Mouse (Mus musculus) MEL (cell line): ENCODE results near the gene Spata25. TPM values are rescaled to one million over a fixed set of nuclear protein-coding genes. Genes with fewer than 3 reads are reported as not detected.

Experiments
- DNase-seq: peaks from one replicate; pipeline ENCODE4 v3.0.0; 2011; ENCODE audit warnings: low read depth, low spot score
- H3K27ac ChIP-seq: 2 replicates; pipeline ENCODE4 v1.5.1; 2012; ENCODE audit warnings: low read depth, mild to moderate bottlenecking, control low read depth, low read length, moderate library complexity; ENCODE audit not compliant: control insufficient read depth
- H3K27me3 ChIP-seq, 2 experiments: fragments of 150-350 bp in 1 of 2; sonication (generic) in 1 of 2; 2 replicates each; pipeline ENCODE4 v1.6.1; 2012; ENCODE audit warnings: low read length in 2 of 2, mild to moderate bottlenecking in 2 of 2, improper control_type of control experiment in 1 of 2, moderate library complexity in 1 of 2; ENCODE audit not compliant: insufficient read depth in 2 of 2, control insufficient read depth in 1 of 2
- H3K36me3 ChIP-seq, 2 experiments: 2 replicates each; pipeline ENCODE4 v1.6.1; 2012 to 2014; ENCODE audit warnings: low read length in 2 of 2, improper control_type of control experiment in 1 of 2, inconsistent platforms in 1 of 2, mild to moderate bottlenecking in 1 of 2; ENCODE audit not compliant: insufficient read depth in 2 of 2, control insufficient read depth in 1 of 2
- H3K4me1 ChIP-seq, 2 experiments: fragments of 150-350 bp in 1 of 2; sonication (generic) in 1 of 2; 2 replicates each; pipeline ENCODE4 v1.6.1; 2012; ENCODE audit warnings: low read length in 2 of 2, improper control_type of control experiment in 1 of 2, mild to moderate bottlenecking in 1 of 2; ENCODE audit not compliant: insufficient read depth in 2 of 2, control insufficient read depth in 1 of 2
- H3K4me3 ChIP-seq, 2 experiments: fragments of 150-350 bp in 1 of 2; sonication (generic) in 1 of 2; 2 replicates each; pipeline ENCODE4 v1.5.1; 2012; ENCODE audit warnings: low read depth in 2 of 2, low read length in 2 of 2, mild to moderate bottlenecking in 2 of 2, moderate library complexity in 2 of 2, control low read depth in 1 of 2, improper control_type of control experiment in 1 of 2; ENCODE audit not compliant: control insufficient read depth in 1 of 2, insufficient read depth in 1 of 2
- H3K79me2 ChIP-seq: 2 replicates; pipeline ENCODE4 v1.6.1; 2012; ENCODE audit warnings: mild to moderate bottlenecking, low read length, moderate library complexity; ENCODE audit not compliant: control insufficient read depth, poor library complexity, insufficient read depth
- H3K9ac ChIP-seq: 2 replicates; pipeline ENCODE4 v1.6.1; 2012; ENCODE audit warnings: low read depth, mild to moderate bottlenecking, control low read depth, low read length, moderate library complexity; ENCODE audit not compliant: control insufficient read depth, poor library complexity, severe bottlenecking
- H3K9me3 ChIP-seq: fragments of 150-350 bp; sonication (generic); replicated peaks from 2 replicates; pipeline ENCODE4 v1.6.1; 2012; ENCODE audit warnings: mild to moderate bottlenecking, low read length, improper control_type of control experiment, moderate library complexity; ENCODE audit not compliant: insufficient read depth
- BHLHE40 ChIP-seq: IDR thresholded peaks from 2 replicates; pipeline ENCODE4 v1.6.1; 2012; ENCODE audit warnings: low read depth, mild to moderate bottlenecking, inconsistent platforms, low read length, improper control_type of control experiment, borderline replicate concordance
- CHD1 ChIP-seq: IDR thresholded peaks from 2 replicates; pipeline ENCODE4 v1.6.1; 2012; ENCODE audit warnings: low read depth, mild to moderate bottlenecking, inconsistent platforms, low read length, improper control_type of control experiment
- CHD2 ChIP-seq: IDR thresholded peaks from 2 replicates; pipeline ENCODE4 v1.6.1; 2011; ENCODE audit warnings: low read length, improper control_type of control experiment
- CTCF ChIP-seq, 3 experiments: IDR thresholded peaks in 2 of 3; conservative IDR thresholded peaks in 1 of 3; 2 replicates each; pipeline ENCODE4 v1.5.1; 2011 to 2012; ENCODE audit warnings: low read length in 3 of 3, low read depth in 2 of 3, mild to moderate bottlenecking in 2 of 3, improper control_type of control experiment in 1 of 3, inconsistent platforms in 1 of 3, mixed read lengths in 1 of 3, moderate library complexity in 1 of 3; ENCODE audit not compliant: control insufficient read depth in 1 of 3, insufficient read depth in 1 of 3, poor library complexity in 1 of 3, severe bottlenecking in 1 of 3
- E2F4 ChIP-seq: IDR thresholded peaks from 2 replicates; pipeline ENCODE4 v1.6.1; 2011; ENCODE audit warnings: low read depth, low read length, improper control_type of control experiment, borderline replicate concordance
- ELF1 ChIP-seq: IDR thresholded peaks from 2 replicates; pipeline ENCODE4 v1.6.1; 2014; ENCODE audit warnings: low read depth, mild to moderate bottlenecking, inconsistent platforms, low read length, improper control_type of control experiment, moderate library complexity
- EP300 ChIP-seq, 2 experiments: IDR thresholded peaks; 2 replicates each; pipeline ENCODE4 v1.6.1; 2011; ENCODE audit warnings: improper control_type of control experiment in 2 of 2, low read length in 2 of 2, low read depth in 1 of 2, mild to moderate bottlenecking in 1 of 2
- ETS1 ChIP-seq: IDR thresholded peaks from 2 replicates; pipeline ENCODE4 v1.6.1; 2012; ENCODE audit warnings: low read depth, mild to moderate bottlenecking, inconsistent platforms, low read length, improper control_type of control experiment, moderate library complexity
- GABPA ChIP-seq: IDR thresholded peaks from 2 replicates; pipeline ENCODE4 v1.6.1; 2012; ENCODE audit warnings: low read depth, mild to moderate bottlenecking, inconsistent platforms, low read length, improper control_type of control experiment, moderate library complexity
- GATA1 ChIP-seq: IDR thresholded peaks from 2 replicates; pipeline ENCODE4 v1.6.1; 2011; ENCODE audit warnings: low read depth, low read length, improper control_type of control experiment
- HCFC1 ChIP-seq: IDR thresholded peaks from 2 replicates; pipeline ENCODE4 v1.6.1; 2012; ENCODE audit warnings: low read depth, mild to moderate bottlenecking, inconsistent platforms, low read length, improper control_type of control experiment, moderate library complexity
- JUND ChIP-seq: IDR thresholded peaks from 2 replicates; pipeline ENCODE4 v1.6.1; 2011; ENCODE audit warnings: low read depth, mild to moderate bottlenecking, improper control_type of control experiment, low read length
- KAT2A ChIP-seq: conservative IDR thresholded peaks from 2 replicates; pipeline ENCODE4 v1.6.1; 2012; ENCODE audit warnings: low read depth, low read length, improper control_type of control experiment, inconsistent platforms
- MAFK ChIP-seq: IDR thresholded peaks from 2 replicates; pipeline ENCODE4 v1.6.1; 2011; ENCODE audit warnings: low read depth, mild to moderate bottlenecking, low read length, improper control_type of control experiment, borderline replicate concordance
- MAX ChIP-seq: IDR thresholded peaks from 2 replicates; pipeline ENCODE4 v1.6.1; 2011; ENCODE audit warnings: low read length, improper control_type of control experiment
- MAZ ChIP-seq: IDR thresholded peaks from 2 replicates; pipeline ENCODE4 v1.6.1; 2012; ENCODE audit warnings: low read depth, mild to moderate bottlenecking, inconsistent platforms, low read length, improper control_type of control experiment
- MEF2A ChIP-seq: IDR thresholded peaks from 2 replicates; pipeline ENCODE4 v1.6.1; 2014; ENCODE audit warnings: low read depth, mild to moderate bottlenecking, inconsistent platforms, low read length, improper control_type of control experiment; ENCODE audit not compliant: poor library complexity, insufficient replicate concordance, severe bottlenecking; ENCODE audit errors: extremely low read depth
- MXI1 ChIP-seq: IDR thresholded peaks from 2 replicates; pipeline ENCODE4 v1.6.1; 2011; ENCODE audit warnings: mild to moderate bottlenecking, low read depth, low read length, improper control_type of control experiment
- MYC ChIP-seq: IDR thresholded peaks from 2 replicates; pipeline ENCODE4 v1.6.1; 2011; ENCODE audit warnings: low read depth, mild to moderate bottlenecking, low read length, improper control_type of control experiment, moderate library complexity
- NELFE ChIP-seq: IDR thresholded peaks from 2 replicates; pipeline ENCODE4 v1.6.1; 2011; ENCODE audit warnings: low read depth, low read length, improper control_type of control experiment
- NRF1 ChIP-seq: IDR thresholded peaks from 2 replicates; pipeline ENCODE4 v1.6.1; 2014; ENCODE audit warnings: low read depth, mild to moderate bottlenecking, inconsistent platforms, low read length, improper control_type of control experiment, moderate library complexity; ENCODE audit not compliant: poor library complexity, insufficient read depth, severe bottlenecking
- POLR2A ChIP-seq, 2 experiments: IDR thresholded peaks; 2 replicates each; pipeline ENCODE4 v1.6.1; 2011 to 2012; ENCODE audit warnings: low read length in 2 of 2, mild to moderate bottlenecking in 2 of 2, control low read depth in 1 of 2, improper control_type of control experiment in 1 of 2, low read depth in 1 of 2, moderate library complexity in 1 of 2; ENCODE audit not compliant: control insufficient read depth in 1 of 2, insufficient read depth in 1 of 2, poor library complexity in 1 of 2
- POLR2AphosphoS2 ChIP-seq: IDR thresholded peaks from 2 replicates; pipeline ENCODE4 v1.6.1; 2011; ENCODE audit warnings: low read length, improper control_type of control experiment
- POLR2AphosphoS5 ChIP-seq: IDR thresholded peaks from 2 replicates; pipeline ENCODE4 v1.6.1; 2012; ENCODE audit warnings: low read depth, borderline replicate concordance, mild to moderate bottlenecking, inconsistent platforms, low read length, moderate library complexity, mixed read lengths
- RAD21 ChIP-seq: IDR thresholded peaks from 2 replicates; pipeline ENCODE4 v1.6.1; 2011; ENCODE audit warnings: mild to moderate bottlenecking, low read depth, low read length, improper control_type of control experiment
- RCOR1 ChIP-seq: IDR thresholded peaks from 2 replicates; pipeline ENCODE4 v1.6.1; 2012; ENCODE audit warnings: low read depth, mild to moderate bottlenecking, inconsistent platforms, low read length, improper control_type of control experiment
- SIN3A ChIP-seq: IDR thresholded peaks from 2 replicates; pipeline ENCODE4 v1.6.1; 2012; ENCODE audit warnings: low read length, improper control_type of control experiment, inconsistent platforms
- SMC3 ChIP-seq: IDR thresholded peaks from 2 replicates; pipeline ENCODE4 v1.6.1; 2011; ENCODE audit warnings: low read depth, low read length, improper control_type of control experiment
- TAL1 ChIP-seq: IDR thresholded peaks from 2 replicates; pipeline ENCODE4 v1.6.1; 2012; ENCODE audit warnings: mild to moderate bottlenecking, inconsistent platforms, low read length, moderate library complexity, mixed read lengths
- TBP ChIP-seq: IDR thresholded peaks from 2 replicates; pipeline ENCODE4 v1.8.0; 2011; ENCODE audit warnings: low read depth, low read length, improper control_type of control experiment
- TCF12 ChIP-seq: IDR thresholded peaks from 2 replicates; pipeline ENCODE4 v1.6.1; 2014; ENCODE audit warnings: low read depth, mild to moderate bottlenecking, inconsistent platforms, low read length, improper control_type of control experiment, moderate library complexity
- UBTF ChIP-seq: IDR thresholded peaks from 2 replicates; pipeline ENCODE4 v1.6.1; 2012; ENCODE audit warnings: low read depth, mild to moderate bottlenecking, inconsistent platforms, low read length, improper control_type of control experiment, moderate library complexity, borderline replicate concordance; ENCODE audit not compliant: insufficient read depth
- USF1 ChIP-seq: IDR thresholded peaks from 2 replicates; pipeline ENCODE4 v1.6.1; 2014; ENCODE audit warnings: low read depth, mild to moderate bottlenecking, inconsistent platforms, low read length, improper control_type of control experiment, moderate library complexity
- USF2 ChIP-seq, 2 experiments: IDR thresholded peaks; 2 replicates each; pipeline ENCODE4 v1.6.1; 2011 to 2012; ENCODE audit warnings: improper control_type of control experiment in 2 of 2, low read length in 2 of 2, borderline replicate concordance in 1 of 2, inconsistent platforms in 1 of 2, low read depth in 1 of 2, mild to moderate bottlenecking in 1 of 2; ENCODE audit not compliant: insufficient read depth in 1 of 2
- ZC3H11A ChIP-seq: IDR thresholded peaks from 2 replicates; pipeline ENCODE4 v1.6.1; 2012; ENCODE audit warnings: low read depth, mild to moderate bottlenecking, inconsistent platforms, low read length, improper control_type of control experiment
- ZKSCAN1 ChIP-seq: IDR thresholded peaks from 2 replicates; pipeline ENCODE4 v1.6.1; 2012; ENCODE audit warnings: low read depth, mild to moderate bottlenecking, inconsistent platforms, low read length, improper control_type of control experiment, moderate library complexity
- ZMIZ1 ChIP-seq: IDR thresholded peaks from 2 replicates; pipeline ENCODE4 v1.6.1; 2012; ENCODE audit warnings: low read depth, mild to moderate bottlenecking, inconsistent platforms, low read length, improper control_type of control experiment, moderate library complexity
- ZNF384 ChIP-seq: IDR thresholded peaks from 2 replicates; pipeline ENCODE4 v1.6.1; 2012; ENCODE audit warnings: low read depth, mild to moderate bottlenecking, inconsistent platforms, low read length, improper control_type of control experiment
- polyA plus RNA-seq, 2 experiments: library from polyadenylated mRNA; stranded (reverse) in 1 of 2; unstranded in 1 of 2; fragments of >175 nt in 1 of 2; fragments of >200 nt in 1 of 2; gene quantifications; 2 replicates each; pipeline versions ENCODE4 v1.2.1 to v1.2.4; 2012; ENCODE audit warnings: low replicate concordance in 2 of 2, low read depth in 1 of 2; ENCODE audit not compliant: insufficient read length in 2 of 2, insufficient read depth in 1 of 2, missing spikeins in 1 of 2
- total RNA-seq: library from RNA; depleted of rRNA; stranded (reverse); fragments of 300-350 nt; gene quantifications from 2 replicates; pipeline ENCODE4 v1.2.3, GENCODE M21; 2012

Spata25 gene
- total and polyA plus RNA-seq, 3 experiments = 0.13 to 0.50 TPM; not detected in 1

- peak; percentile 79 for DNase-seq
- Histone ChIP-seq H3K79me2 (no peaks in the 10 kb centered on the region), H3K4me3 (peak overlapping the region; percentile 37 to 42), H3K9ac (peak overlapping the region; percentile 41), H3K27ac (peak overlapping the region; percentile 80), H3K9me3 (no peaks in the 10 kb centered on the region), H3K27me3 (no peaks in the 10 kb centered on the region), H3K4me1 (peaks cover 6 to 10% of the 10 kb centered on the region in 2 experiments), H3K36me3 (peaks cover 0 to 7% of the 10 kb centered on the region in 2 experiments; a peak in 2 of 4 replicates)
- TF ChIP-seq E2F4 (no peak), MAFK (no peak), TAL1 (no peak), MAX (peak; percentile 32; the same call in 1 of the 2 replicates), SMC3 (no peak), ELF1 (no peak), GATA1 (no peak), NELFE (no peak), ZC3H11A (no peak), KAT2A (no peak), USF2 (IDR thresholded peaks at IDR 0.05; ENCODE audit: borderline replicate concordance in 1 of 2, insufficient read depth in 1 of 2, low read depth in 1 of 2, low read length in 2 of 2) (no peak), TCF12 (0 out of 2 replicates have a peak, but pooled peaks have one; percentile 16), ZNF384 (no peak), MEF2A (no peak), GABPA (no peak), ZMIZ1 (no peak), UBTF (no peak), MXI1 (peak; percentile 58; the same call in 1 of the 2 replicates), BHLHE40 (0 out of 2 replicates have a peak, but pooled peaks have one; percentile 10), CHD1 (no peak), MAZ (no peak), JUND (no peak), EP300 (IDR thresholded peaks at IDR 0.05; ENCODE audit: low read depth in 1 of 2, low read length in 2 of 2) (no peak), USF1 (0 out of 2 replicates have a peak, but pooled peaks have one; percentile 47), RCOR1 (no peak), CTCF (IDR thresholded peaks at IDR 0.05 in 2 of 3, conservative IDR thresholded peaks at IDR 0.05 in 1 of 3; ENCODE audit: control insufficient read depth in 1 of 3, insufficient read depth in 1 of 3, low read depth in 2 of 3, low read length in 3 of 3, poor library complexity in 1 of 3, severe bottlenecking in 1 of 3) (no peak), TBP (peak; percentile 89), MYC (0 out of 2 replicates have a peak, but pooled peaks have one; percentile 30), NRF1 (no peak), ZKSCAN1 (no peak), POLR2A (IDR thresholded peaks at IDR 0.05; ENCODE audit: control insufficient read depth in 1 of 2, insufficient read depth in 1 of 2, low read depth in 1 of 2, low read length in 2 of 2, poor library complexity in 1 of 2) (no peak; a peak in 1 of 4 replicates), CHD2 (no peak), POLR2AphosphoS5 (no peak), HCFC1 (no peak), ETS1 (no peak), SIN3A (no peak), RAD21 (no peak), POLR2AphosphoS2 (no peak)
Measured at GRCm38 (mm10) chr2:164815348-164815747, 13.0 kb downstream of the Spata25 start.
